Mouse (Mus musculus): ENCODE data around the gene Ugt1a7c. TPM values are rescaled to one million over a fixed set of nuclear protein-coding genes. Genes with fewer than 3 reads are reported as not detected.

Gene Ugt1a7c
- total and polyA plus RNA-seq, 3 experiments = 2.2 to 15.3 (median 11.1) TPM

DNA sequence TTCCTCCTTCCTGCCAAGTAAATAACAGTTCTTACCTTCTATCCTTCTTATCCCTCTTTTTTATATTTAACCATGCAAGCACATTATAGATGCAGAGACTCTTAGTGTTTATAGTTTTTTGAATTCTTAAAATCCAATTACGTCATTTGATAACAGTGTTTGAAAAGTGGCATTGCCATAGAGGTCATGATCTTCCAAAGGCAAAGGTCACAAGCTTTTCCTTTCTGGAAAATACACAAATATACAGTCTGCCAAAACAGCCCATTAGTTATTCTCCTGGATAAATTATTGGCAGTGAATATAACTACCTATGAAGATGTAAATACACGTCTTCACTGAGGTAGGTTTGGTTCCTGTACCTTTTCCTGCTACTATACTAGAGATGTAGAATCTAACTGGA, 20.4 kb upstream of the Ugt1a7c start:
- H3K4me2 ChIP-seq (ENCODE audit: insufficient read depth, low read depth, poor library complexity, severe bottlenecking) = no peak overlapping the region

DNA sequence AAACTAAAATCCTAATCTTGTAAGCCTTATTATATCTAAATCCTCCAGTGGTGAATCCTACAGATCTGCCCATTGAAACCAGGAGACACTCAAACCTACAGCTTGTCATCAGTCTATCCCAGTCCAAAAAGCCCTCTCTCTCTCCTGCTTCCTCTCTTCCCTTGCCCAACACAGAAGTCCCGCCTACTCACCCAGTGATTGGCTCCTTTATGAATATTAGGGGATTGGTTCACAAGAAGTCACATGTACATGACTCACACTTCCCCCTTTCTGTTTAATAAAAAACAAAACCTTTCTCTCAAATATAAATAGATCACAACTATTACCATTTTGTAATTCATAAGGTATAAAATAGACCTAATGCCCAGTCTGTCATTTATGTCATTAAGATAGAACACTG, 17.7 kb upstream of the Ugt1a7c start:
- H3K4me3 ChIP-seq (replicated peaks in 1 of 3; ENCODE audit: low read depth in 2 of 3, low read length in 2 of 3, poor library complexity in 1 of 3) = no peak overlapping the region
- no peak for TF ChIP-seq SMC3 (IDR thresholded peaks at IDR 0.05; ENCODE audit: low read depth, low read length)
- TF ChIP-seq PAX5 (IDR thresholded peaks at IDR 0.05; ENCODE audit: low read length) = no peak
- TF ChIP-seq TBP (conservative IDR thresholded peaks at IDR 0.05; ENCODE audit: low read depth, low read length) = no peak
- TF ChIP-seq MYC (IDR thresholded peaks at IDR 0.05; ENCODE audit: low read depth, low read length) = no peak
- TF ChIP-seq CHD1 (IDR thresholded peaks at IDR 0.05; ENCODE audit: low read depth, low read length) = no peak
- TF ChIP-seq POLR2A (IDR thresholded peaks at IDR 0.05; ENCODE audit: low read depth, low read length) = no peak
- TF ChIP-seq RAD21 (IDR thresholded peaks at IDR 0.05; ENCODE audit: low read depth, low read length) = no peak
- no peak for TF ChIP-seq E2F4 (IDR thresholded peaks at IDR 0.05; ENCODE audit: insufficient replicate concordance, low read depth, low read length)
- no peak for TF ChIP-seq IRF4 (IDR thresholded peaks at IDR 0.05; ENCODE audit: low read depth, low read length)
- no peak for TF ChIP-seq ZNF384 (IDR thresholded peaks at IDR 0.05; ENCODE audit: low read depth, low read length)
- TF ChIP-seq USF2 (conservative IDR thresholded peaks at IDR 0.05; ENCODE audit: low read depth, low read length) = no peak
- no peak for TF ChIP-seq NRF1 (IDR thresholded peaks at IDR 0.05; ENCODE audit: low read depth, low read length)
- no peak for TF ChIP-seq ELF1 (IDR thresholded peaks at IDR 0.05; ENCODE audit: low read depth, low read length)
- no peak for TF ChIP-seq MAFK (IDR thresholded peaks at IDR 0.05; ENCODE audit: insufficient replicate concordance, low read length)
- TF ChIP-seq MAZ (IDR thresholded peaks at IDR 0.05; ENCODE audit: low read depth, low read length) = no peak
- no peak for TF ChIP-seq TCF12 (IDR thresholded peaks at IDR 0.05; ENCODE audit: low read depth, low read length)
- TF ChIP-seq CHD2 (IDR thresholded peaks at IDR 0.05; ENCODE audit: low read length) = no peak
- no peak for TF ChIP-seq ZMIZ1 (IDR thresholded peaks at IDR 0.05; ENCODE audit: low read depth, low read length)
- TF ChIP-seq JUN (IDR thresholded peaks at IDR 0.05; ENCODE audit: insufficient read depth, low read depth, low read length) = no peak
- TF ChIP-seq HCFC1 (IDR thresholded peaks at IDR 0.05; ENCODE audit: low read depth, low read length) = no peak
- dilution Hi-C loops (cut with MboI; ENCODE audit: extremely low pct_ligation_motif_present, extremely low pct_unique_long_range_greater_than_20kb, low sequenced_read_pairs) = no loop called here

More for the DNA sequence above, 20.4 kb upstream of the Ugt1a7c start:
- in situ Hi-C loops (cut with MboI; ENCODE audit: low pct_ligation_motif_present, low pct_unique_long_range_greater_than_20kb, low sequenced_read_pairs) = no loop called here
- no peaks in the 10 kb centered on the region; a peak in 1 of 4 replicates for H3K4me1 ChIP-seq (ENCODE audit: control insufficient read depth in 1 of 2, insufficient read depth in 2 of 2)
- H3K9me3 ChIP-seq (replicated peaks; ENCODE audit: low read length) = no peaks in the 10 kb centered on the region
- H3K27me3 ChIP-seq (replicated peaks) = no peaks in the 10 kb centered on the region
- H3K36me3 ChIP-seq (replicated peaks in 1 of 2; ENCODE audit: control insufficient read depth in 1 of 2, insufficient read depth in 1 of 2, low read length in 1 of 2) = no peaks in the 10 kb centered on the region
- no peak for TF ChIP-seq JUN (IDR thresholded peaks at IDR 0.05; ENCODE audit: insufficient read depth, low read depth, low read length)
- no peak for TF ChIP-seq MAZ (IDR thresholded peaks at IDR 0.05; ENCODE audit: low read depth, low read length)
- TF ChIP-seq CTCF (conservative IDR thresholded peaks at IDR 0.05 in 1 of 2, IDR thresholded peaks at IDR 0.05 in 1 of 2; ENCODE audit: low read depth in 2 of 2, low read length in 2 of 2) = no peak
- TF ChIP-seq MXI1 (IDR thresholded peaks at IDR 0.05; ENCODE audit: low read depth, low read length) = no peak
- no peak for TF ChIP-seq TBP (conservative IDR thresholded peaks at IDR 0.05; ENCODE audit: low read depth, low read length)
- no peak for TF ChIP-seq MAFK (IDR thresholded peaks at IDR 0.05; ENCODE audit: insufficient replicate concordance, low read length)
- TF ChIP-seq HCFC1 (IDR thresholded peaks at IDR 0.05; ENCODE audit: low read depth, low read length) = no peak
- TF ChIP-seq RAD21 (IDR thresholded peaks at IDR 0.05; ENCODE audit: low read depth, low read length) = no peak
- no peak for TF ChIP-seq SIN3A (IDR thresholded peaks at IDR 0.05; ENCODE audit: low read length)
- TF ChIP-seq NELFE (IDR thresholded peaks at IDR 0.05; ENCODE audit: low read depth, low read length) = no peak
- no peak for TF ChIP-seq CHD2 (IDR thresholded peaks at IDR 0.05; ENCODE audit: low read length)
- TF ChIP-seq GABPA (IDR thresholded peaks at IDR 0.05; ENCODE audit: insufficient replicate concordance, low read depth, low read length) = no peak
- no peak for TF ChIP-seq USF1 (IDR thresholded peaks at IDR 0.05; ENCODE audit: low read depth, low read length)
- no peak for TF ChIP-seq RCOR1 (conservative IDR thresholded peaks at IDR 0.05; ENCODE audit: low read depth, low read length)
- dilution Hi-C loops (cut with MboI; ENCODE audit: extremely low pct_ligation_motif_present, extremely low pct_unique_long_range_greater_than_20kb, low sequenced_read_pairs) = no loop called here
- no peak overlapping the region for H3K27ac ChIP-seq (ENCODE audit: insufficient read depth, low read depth)
- H3K4me3 ChIP-seq (replicated peaks in 1 of 3; ENCODE audit: low read depth in 2 of 3, low read length in 2 of 3, poor library complexity in 1 of 3) = no peak overlapping the region
- no peak overlapping the region for H3K9ac ChIP-seq (ENCODE audit: insufficient read depth, low read depth)
- no peak for DNase-seq (ENCODE audit: extremely low read depth)
- H3K79me2 ChIP-seq (replicated peaks; ENCODE audit: control insufficient read depth, extremely low read depth, insufficient read depth, poor library complexity, severe bottlenecking) = no peaks in the 10 kb centered on the region

More for the DNA sequence above, 17.7 kb upstream of the Ugt1a7c start:
- in situ Hi-C loops (cut with MboI; ENCODE audit: low pct_ligation_motif_present, low pct_unique_long_range_greater_than_20kb, low sequenced_read_pairs) = no loop called here
- Histone ChIP-seq H3K27me3 (replicated peaks) (no peaks in the 10 kb centered on the region), H3K36me3 (replicated peaks in 1 of 2; ENCODE audit: control insufficient read depth in 1 of 2, insufficient read depth in 1 of 2, low read length in 1 of 2) (no peaks in the 10 kb centered on the region), H3K27ac (ENCODE audit: insufficient read depth, low read depth) (no peak overlapping the region), H3K79me2 (replicated peaks; ENCODE audit: control insufficient read depth, extremely low read depth, insufficient read depth, poor library complexity, severe bottlenecking) (no peaks in the 10 kb centered on the region), H3K4me1 (ENCODE audit: control insufficient read depth in 1 of 2, insufficient read depth in 2 of 2) (no peaks in the 10 kb centered on the region; a peak in 1 of 4 replicates), H3K9me3 (replicated peaks; ENCODE audit: low read length) (no peaks in the 10 kb centered on the region), H3K4me2 (ENCODE audit: insufficient read depth, low read depth, poor library complexity, severe bottlenecking) (no peak overlapping the region), H3K9ac (ENCODE audit: insufficient read depth, low read depth) (no peak overlapping the region)
- peak; percentile 21 for DNase-seq (ENCODE audit: extremely low read depth)

Measured in CH12.LX (cell line).